Mouse (Mus musculus): ENCODE results near the gene 2510039O18Rik.

2510039O18Rik gene

DNA sequence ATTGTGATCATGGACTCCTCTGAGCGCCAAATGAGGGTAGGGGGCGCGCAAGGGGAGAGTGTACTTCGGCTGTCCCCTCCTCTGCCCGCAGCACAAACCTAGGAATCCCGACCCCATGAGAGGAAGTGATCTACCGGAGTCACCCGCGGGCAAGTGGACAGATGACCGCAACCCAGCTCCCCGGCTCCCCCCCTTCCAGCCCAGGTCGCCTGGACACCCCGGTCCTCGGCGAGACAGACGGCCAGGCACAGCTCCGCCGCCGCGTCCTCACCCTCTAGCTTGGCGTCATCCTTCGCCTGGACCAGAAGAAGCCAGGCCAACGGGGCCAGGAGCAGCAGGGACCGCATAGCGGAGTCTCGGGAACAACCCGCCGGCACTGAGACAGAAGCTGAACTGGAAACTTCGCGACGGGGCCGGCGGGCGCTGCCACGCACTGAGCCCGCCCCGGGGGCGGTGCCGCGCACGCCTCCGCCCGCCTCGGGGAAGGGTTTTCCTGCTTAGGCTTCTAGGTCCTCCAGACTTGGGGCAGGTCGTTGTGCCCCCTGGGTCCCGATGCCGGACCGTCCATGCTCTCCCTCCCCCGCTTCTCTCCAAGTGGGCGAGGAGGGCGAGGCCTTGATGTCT lies 4.3 kb upstream of the 2510039O18Rik start, which contains the start of gene Plod1:
Plod1 (minus strand) TSS at position 437 of the 624 bp plus-strand sequence.
- ATAC-seq (ENCODE audit: insufficient number of reproducible peaks, low FRiP score, low TSS enrichment), result peak; percentile 28

DNA sequence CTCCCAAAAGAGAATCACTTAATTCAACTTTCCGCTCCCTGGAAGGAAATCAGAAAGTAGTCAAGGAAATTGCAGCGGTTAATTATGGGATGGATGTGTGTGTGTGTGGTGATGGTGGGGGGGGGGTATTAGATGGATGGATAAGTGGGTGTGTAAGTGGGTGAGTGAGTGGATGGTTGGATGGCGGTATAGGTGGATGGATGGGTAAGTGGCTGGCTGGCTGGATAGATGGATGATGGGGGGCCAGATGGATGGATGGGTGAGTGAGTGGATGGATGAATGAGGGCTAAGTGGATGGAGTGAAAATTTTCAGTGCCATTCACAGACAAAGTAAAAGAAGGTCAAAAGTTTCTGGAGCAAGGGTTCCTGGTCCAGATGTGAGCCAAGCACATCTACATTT lies 3.7 kb upstream of the 2510039O18Rik start:
- no peak for ATAC-seq (ENCODE audit: insufficient number of reproducible peaks, low FRiP score, low TSS enrichment)

DNA sequence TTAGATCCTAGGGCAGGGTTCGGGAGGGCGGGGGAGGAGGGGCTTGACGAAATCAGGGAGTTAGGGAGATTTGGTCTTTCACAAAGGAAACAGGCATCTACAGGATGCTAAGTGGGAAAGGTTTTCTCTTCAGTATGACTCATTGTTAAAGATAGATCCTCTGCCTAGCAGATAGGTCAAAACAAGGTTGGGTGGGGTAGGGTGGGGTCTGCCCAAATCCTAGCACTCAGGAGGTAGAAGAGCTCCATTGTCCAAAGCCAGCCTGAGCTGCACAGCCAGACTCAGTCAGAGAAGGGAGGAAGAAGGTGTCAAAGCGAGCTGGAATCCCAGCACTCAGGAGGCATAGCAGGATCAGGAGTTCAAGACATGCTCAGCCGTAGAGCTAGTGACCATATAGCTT lies 3.2 kb upstream of the 2510039O18Rik start:
- ATAC-seq (ENCODE audit: insufficient number of reproducible peaks, low FRiP score, low TSS enrichment), result no peak

DNA sequence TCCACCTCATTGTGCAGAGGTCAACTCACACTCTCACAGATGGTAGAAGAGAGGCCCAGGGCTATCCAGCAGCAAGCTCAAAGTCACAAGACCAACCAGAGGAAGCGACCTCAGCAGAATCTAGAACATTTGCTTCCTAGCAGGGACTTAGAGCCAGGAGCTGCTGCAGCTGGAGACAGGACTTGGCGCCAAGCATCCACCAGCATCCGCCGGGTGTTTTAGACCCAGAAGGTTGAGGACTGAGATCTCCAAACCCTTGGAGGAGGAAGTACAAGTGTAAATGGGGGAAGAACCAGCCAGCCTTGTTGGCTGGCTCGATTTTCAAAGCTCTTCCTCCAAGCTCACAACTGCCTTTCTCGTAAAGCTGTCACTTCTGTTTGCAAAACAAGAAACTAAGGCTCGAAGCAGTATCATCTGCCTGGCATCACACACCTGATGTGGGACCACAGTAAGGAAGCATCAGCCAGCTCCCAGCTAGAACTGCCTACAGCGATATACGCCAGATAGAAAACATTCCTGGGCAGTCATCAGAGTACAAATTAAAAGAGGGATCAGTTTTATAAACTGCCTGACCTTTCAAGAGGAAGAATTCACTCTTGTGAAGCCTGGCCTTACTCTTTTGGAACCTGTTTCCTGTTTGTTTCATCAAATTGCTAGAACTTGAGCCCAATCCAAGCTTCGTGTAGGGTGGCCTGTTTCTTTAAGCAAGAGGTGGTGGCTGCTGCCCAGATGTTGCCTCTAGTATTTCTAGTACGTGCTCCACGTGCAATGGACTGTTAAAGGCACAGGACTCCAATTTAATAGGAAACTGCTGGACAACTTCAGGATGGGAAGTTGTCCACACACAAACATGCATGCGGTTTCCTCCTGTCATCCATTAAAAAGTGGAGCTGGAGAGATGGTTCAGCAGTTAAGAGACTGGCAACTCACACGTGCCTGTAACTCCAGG lies 2.3 kb upstream of the 2510039O18Rik start:
- no peak for ATAC-seq (ENCODE audit: insufficient number of reproducible peaks, low FRiP score, low TSS enrichment)

DNA sequence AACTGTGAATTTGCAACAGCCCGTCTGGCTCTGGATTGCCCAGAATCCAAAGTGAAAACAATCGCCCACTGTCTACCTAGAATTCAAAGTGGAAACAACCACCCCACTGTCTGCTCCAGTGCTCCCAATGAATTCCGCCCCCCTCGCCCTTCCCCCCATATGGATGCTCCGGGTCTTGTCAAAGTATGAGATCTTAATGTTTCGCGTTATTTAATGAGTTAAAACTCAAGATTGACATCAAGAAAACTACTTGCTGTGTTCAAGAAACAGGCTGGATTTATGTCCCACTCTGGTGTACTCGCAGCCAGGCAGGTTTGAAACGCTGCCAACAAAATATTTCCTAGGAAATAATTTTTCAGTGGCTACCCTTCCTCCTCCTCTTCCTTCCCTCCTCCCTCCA lies 584 bp upstream of the 2510039O18Rik start:
- ATAC-seq (ENCODE audit: insufficient number of reproducible peaks, low FRiP score, low TSS enrichment), result no peak

DNA sequence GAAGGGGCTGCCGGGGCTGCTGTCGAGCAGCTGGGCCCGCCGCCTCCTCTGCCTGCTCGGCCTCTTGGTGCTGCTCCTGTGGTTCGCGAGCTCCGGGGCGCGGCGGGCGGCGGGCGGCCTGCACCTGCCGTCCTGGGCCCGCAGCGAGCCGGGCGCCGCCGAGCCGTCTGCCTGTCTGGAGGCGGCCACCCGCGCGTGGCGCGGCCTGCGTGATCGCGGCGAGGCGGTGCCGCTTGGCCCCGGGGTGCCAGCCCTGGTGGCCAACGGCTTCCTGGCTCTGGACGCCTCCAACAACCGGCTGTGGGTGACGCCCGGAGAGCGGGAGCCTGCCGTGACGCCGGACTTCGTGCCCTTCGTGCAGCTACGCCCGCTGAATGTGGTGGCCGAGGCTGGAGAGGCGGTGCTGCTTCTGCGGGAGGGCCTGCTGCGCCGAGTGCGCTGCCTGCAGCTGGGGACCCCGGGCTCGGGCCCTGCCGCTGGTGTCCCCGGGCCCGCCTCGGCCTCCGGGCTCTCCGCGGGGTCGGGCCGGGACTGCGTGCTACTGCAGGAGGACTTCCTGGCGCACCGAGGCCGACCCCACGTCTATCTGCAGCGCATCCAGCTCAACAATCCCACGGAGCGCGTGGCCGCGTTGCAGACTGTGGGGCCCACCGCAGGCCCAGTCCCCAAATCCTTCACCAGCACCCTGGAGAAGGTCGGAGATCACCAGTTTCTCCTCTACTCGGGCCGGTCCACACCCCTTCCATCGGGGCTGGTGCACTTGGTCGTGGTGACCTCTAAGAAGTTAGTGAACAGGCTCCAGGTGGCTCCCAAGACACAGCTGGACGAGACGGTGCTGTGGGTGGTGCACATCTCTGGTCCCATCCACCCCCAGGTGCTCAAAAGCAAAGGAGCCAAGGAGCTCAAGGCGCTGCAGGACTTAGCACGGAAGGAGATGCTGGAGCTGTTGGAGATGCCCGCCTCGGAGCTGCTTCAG lies 638 bp downstream of the 2510039O18Rik start:
- ATAC-seq (ENCODE audit: insufficient number of reproducible peaks, low FRiP score, low TSS enrichment), result peak; percentile 36; the same call in 1 of the 2 replicates

DNA sequence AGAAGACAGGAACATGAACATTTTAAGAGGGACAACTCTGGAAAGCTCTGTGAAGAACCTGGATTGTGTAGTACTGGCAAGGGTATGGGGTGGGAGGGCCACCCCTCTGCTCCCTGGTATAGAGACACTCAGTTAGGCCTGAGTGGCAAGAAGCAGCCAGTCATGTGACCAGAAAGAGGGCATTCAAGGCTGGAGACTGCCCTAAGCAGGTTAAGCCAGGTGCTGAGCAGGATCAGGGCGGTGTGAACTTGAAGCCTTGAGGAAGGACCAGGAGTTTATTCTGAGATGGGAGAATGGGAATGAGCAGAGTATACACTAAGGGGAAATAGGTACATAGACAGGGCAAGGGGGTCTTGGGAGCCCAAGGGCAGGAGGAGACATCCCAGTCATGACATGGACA lies 2.3 kb downstream of the 2510039O18Rik start:
- no peak for ATAC-seq (ENCODE audit: insufficient number of reproducible peaks, low FRiP score, low TSS enrichment)

DNA sequence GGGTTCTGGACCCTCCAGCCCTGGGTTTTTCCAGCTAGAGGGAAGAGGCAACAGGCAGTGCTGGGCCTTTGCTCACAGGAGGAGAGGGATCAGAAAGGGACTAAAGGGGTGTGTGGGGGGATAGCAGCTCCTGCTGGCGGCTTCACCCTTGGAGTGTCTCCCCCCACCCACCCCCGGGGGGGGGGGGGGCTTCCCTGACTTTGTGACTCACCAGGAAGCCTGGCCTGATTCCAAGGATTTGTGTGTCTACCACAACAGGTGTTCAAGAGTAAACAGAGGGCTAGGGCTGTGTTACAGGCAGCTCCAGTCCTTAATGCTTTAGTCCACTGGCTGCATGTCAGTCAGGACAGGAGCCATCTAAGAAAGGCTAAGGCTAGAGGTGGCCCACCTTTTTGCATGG lies 6.8 kb downstream of the 2510039O18Rik start:
- ATAC-seq (ENCODE audit: insufficient number of reproducible peaks, low FRiP score, low TSS enrichment), result no peak

DNA sequence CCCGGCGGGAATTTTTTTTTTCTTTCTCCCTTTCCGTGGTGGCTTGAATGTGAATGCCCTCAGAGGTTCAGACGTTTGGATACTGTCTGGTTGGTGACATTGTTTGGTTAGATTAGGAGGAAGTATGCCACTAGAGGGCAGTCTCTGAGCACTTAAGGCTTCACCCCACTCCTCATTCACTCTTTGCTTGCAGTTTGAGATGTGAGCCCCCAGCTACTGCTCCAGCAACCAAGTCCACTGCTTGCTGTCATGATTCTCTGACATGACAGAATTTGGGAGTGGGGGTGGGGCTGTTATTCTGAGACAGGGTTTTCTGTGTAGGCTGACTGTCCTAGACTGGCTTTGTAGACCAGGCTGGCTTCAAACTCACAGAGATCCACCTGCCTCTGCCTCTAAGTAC lies 12.9 kb downstream of the 2510039O18Rik start:
- no peak for ATAC-seq (ENCODE audit: insufficient number of reproducible peaks, low FRiP score, low TSS enrichment)

DNA sequence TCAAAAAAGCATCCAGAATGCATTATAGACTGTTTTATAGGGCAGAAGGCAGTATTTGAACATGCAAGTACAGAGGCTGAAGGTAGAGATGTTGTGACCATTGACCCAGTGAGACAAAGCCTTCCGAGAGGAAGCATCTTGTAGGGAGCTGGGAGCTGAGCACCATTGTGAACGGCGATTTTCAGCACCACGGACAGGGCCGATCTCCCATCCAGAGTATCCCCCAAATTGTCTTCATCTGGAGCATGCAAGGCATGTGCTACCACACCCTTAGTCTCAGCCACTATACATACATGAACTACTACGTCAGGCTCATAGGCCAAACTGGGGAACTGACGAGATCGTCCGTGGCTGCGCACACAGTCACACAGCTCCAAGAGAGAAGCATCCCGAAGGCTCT lies 16.4 kb downstream of the 2510039O18Rik start:
- ATAC-seq (ENCODE audit: insufficient number of reproducible peaks, low FRiP score, low TSS enrichment), result no peak

DNA sequence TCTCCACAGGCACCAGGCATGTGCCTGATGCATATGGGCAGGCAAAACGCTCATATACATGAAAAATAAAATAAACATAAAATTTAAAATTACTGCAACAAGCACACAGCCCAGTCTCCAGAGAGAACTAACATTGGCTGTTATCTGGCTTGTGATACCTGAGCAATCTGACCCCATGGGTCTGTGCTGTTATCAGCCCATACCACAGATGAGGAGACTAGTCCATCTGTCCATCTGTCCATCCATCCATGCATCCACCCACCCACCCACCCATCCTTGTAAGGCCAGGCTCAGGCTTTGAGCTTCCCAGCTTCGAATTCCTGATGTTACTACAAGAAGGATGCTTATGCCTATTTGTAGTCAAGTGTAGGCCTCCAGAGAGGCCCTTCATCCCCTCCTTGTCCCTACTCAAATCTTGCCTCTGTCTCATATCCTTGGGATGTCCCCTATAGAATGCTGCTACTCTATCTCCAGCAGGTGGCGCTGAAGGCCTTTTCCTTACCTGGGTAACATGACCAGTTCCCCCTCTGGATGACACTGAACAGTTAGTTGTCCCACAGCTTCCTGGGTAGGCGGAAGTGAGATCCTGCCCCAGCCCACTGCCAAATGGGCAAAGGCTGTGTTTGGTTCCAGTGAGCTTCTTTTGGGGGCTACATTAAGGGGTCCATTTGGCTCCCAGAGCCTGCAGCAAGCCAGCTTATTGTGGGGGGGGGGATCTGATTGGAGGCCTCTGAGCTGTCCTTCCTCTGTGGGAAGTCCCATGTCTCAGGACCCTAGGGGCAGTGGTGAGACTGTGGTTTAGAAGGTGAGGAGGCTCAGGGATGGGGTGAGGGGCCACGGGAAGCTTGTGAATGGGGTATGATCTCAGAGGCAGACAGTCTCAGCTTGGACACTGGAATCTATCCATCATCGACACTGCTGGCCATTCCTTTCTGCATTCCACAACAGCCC lies 19.5 kb downstream of the 2510039O18Rik start:
- 0 out of 2 replicates have a peak, but pooled peaks have one; percentile 26 for ATAC-seq (ENCODE audit: insufficient number of reproducible peaks, low FRiP score, low TSS enrichment)

DNA sequence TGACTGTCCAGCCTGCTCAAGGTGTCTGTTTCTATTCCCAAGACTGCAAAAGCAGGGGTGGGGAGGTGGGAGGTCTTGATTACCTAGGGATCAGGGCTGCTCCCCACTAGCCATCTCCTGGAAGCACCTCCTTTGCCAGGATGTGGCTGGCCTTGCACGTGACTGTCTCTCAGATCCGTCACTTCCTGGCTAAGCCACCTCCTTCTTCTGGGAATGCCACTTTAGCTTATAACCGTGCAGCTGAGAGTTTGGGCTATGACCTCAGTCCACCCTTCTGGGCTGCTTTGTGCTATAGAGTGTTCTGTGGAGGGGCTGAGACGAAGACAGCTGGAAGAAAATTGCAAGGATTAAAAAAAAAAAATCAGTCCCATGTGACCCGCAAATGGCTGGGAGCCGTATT lies 22.1 kb downstream of the 2510039O18Rik start:
- no peak for ATAC-seq (ENCODE audit: insufficient number of reproducible peaks, low FRiP score, low TSS enrichment)

DNA sequence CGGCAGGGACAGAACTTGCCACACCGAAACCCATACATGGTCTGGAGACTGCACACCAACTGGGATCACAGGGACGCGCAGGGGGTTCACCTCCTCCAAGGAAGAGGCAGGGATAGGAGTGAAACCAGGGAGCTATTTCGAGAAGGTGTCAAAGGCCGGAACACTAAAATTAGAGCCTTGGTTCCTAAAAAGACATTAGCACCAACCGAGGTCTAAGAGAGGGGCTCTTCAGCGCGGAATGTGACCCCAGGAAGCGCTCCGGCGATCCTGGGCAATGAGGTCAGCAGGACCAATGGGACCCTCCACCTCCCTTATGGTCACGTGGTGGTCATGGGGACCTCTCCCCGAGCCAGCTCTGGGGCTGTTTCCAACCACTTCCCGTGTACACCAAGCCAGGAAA lies 22.9 kb downstream of the 2510039O18Rik start:
- ATAC-seq (ENCODE audit: insufficient number of reproducible peaks, low FRiP score, low TSS enrichment), result no peak

DNA sequence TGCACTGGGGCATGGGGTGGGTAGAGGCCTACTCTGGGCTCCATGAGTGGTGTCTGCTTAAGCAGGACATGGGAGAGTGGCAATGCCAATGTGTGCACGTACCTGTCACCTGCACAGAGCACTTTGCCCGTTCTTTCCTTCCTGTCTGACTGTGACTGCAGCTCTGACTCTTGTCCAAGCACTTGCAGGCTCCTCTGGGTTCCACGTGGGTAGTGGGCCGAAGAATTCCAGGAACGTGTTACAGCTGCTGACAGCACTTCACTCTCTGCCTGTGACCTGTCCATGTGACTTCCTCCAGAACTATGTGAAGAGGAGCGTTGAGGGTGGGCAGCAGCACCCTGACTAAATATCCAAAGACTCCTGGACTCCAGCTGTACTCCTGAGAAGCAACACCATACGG lies 25.0 kb downstream of the 2510039O18Rik start:
- no peak for ATAC-seq (ENCODE audit: insufficient number of reproducible peaks, low FRiP score, low TSS enrichment)

DNA sequence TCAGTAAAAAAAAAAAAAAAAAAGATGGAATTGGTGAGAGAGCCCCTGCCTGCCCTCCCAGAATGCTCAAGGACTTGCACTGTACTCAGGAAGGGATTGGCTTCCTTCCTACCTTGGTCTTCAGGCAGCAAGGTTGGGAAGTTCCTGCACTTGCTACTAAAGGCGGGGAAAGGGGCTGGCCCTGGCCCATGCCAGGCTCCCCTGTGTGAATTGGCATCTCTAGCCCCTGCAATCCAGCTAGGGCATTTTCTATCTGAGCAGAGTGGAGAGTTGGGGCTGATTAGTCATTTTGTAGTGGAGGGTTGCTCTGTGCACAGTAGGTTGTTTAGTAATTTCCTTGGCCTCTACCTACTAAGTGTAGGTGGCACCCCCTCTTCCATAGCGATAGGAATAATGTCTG lies 28.1 kb downstream of the 2510039O18Rik start:
- no peak for ATAC-seq (ENCODE audit: insufficient number of reproducible peaks, low FRiP score, low TSS enrichment)

DNA sequence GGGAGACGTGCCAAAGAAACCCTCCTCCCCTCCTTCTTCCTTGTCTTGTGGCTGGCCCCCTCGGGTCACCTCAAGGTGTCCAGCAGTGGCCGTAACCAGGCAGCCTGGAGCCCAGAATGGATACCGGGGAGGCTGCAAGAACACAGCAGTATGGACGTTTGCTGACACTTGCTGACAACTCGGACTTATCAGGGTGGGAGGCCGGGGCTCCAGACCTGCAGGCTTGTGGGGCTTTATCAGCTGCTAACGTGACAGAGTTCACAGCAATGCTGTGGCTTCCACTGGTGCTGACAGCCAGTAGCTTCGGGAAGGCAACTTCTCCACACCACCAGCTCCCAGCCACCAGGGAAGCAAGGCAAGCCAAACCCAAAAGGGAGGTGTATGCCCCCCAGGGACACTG lies 28.6 kb downstream of the 2510039O18Rik start:
- no peak for ATAC-seq (ENCODE audit: insufficient number of reproducible peaks, low FRiP score, low TSS enrichment)

DNA sequence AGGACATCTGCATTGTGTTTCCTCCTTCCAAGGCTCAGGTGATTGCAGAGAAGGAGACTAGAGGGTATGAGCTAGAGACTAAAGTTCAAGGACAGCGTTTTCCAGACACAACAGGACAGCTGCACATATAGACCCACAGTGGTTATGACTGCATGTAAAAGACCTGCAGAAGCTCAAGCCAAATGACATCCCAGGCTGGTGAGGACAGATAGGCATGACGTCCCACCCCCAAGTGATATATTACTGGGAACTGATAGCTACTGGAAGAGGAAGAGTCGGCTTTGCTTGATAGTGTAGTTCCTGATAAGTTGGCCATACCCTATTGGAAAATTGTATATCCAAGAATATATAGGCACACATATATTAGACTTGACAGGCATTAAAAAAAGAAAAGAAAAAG lies 35.5 kb downstream of the 2510039O18Rik start:
- ATAC-seq (ENCODE audit: insufficient number of reproducible peaks, low FRiP score, low TSS enrichment), result no peak

DNA sequence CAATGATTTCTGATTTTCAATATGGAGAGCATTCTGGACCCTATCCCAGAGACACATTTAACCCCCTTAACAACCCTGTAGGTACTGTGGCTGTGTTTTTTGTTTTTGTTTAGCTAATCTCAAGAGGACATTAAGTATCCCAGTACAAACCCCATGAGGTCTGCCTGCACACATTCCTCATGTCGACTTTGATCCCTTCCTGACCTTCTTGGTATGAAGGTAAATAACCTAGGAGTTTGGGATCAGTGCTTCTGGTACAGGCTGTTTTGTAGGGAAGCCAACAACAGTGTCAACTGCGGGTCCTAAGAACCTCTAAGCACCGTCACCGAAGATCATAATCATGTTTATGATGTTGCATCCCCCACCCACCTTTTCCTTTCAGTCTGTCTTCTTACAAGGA lies 37.0 kb downstream of the 2510039O18Rik start:
- no peak for ATAC-seq (ENCODE audit: insufficient number of reproducible peaks, low FRiP score, low TSS enrichment)

DNA sequence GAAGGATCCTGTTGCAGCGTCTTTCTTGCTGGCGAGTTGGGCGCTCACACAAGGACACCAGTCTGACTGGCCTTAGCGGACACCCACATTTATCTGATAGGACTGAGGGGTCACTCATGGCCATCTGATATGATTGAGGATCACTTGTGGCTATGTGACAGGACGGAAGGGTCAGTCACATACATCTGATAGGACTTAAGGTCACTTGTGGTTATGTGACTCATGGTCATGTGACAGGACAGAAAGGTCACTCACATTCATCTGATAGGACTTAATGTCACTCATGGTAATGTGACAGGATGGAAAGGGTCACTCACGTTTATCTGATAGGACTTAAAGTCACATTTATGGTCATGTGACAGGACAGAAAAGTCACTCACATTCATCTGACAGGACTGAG lies 37.7 kb downstream of the 2510039O18Rik start:
- no peak for ATAC-seq (ENCODE audit: insufficient number of reproducible peaks, low FRiP score, low TSS enrichment)

Measured in cerebellum, adult (tissue).